Mouse (Mus musculus): ENCODE measurements around the gene Rbpms2.

DNA sequence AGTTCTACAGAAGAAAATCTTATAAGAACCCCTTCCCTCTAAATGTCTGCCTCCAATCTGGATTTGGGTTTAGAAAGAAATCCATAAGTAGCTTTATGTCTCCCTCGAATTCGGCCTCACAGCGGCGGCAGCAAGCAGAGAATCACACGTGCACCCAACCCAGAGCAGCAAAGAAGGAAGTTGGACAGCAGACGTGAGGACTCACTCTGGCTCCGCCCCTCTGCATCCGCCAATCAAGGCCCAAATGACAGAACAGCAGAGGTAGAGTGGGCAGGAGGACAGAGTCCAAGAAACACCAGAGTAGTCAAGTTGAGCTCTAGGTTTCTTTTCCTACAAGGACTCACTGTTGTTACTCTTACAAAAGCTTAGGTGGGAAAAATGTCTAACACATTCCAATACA, 46.4 kb upstream of the Rbpms2 start:
- TF ChIP-seq POLR2A (IDR thresholded peaks at IDR 0.05; ENCODE audit: insufficient read depth, low read depth, low read length): no peak
- no peak for TF ChIP-seq CTCF (IDR thresholded peaks at IDR 0.05; ENCODE audit: insufficient read depth, low read depth, low read length)
